In genomic region chr5:36835933-36836332, GRCm38 (mm10) we compare ENCODE assay signal across 9 mouse cellular contexts. TPM values are rescaled to one million over a fixed set of nuclear protein-coding genes. Genes with fewer than 3 reads are reported as not detected.
A peak's percentile ranks its signal among the peaks of the same experiment; 100 is the strongest.
DNase-seq lines count a peak whose midpoint lies in the region; ATAC-seq and TF ChIP-seq lines count a peak whose summit lies in the region.
"Had no signal": no experiment of that assay in that cellular context is flagged by ENCODE, and none has a peak within 500 bp of the region (broad histone marks: within the 10 kb centered on the region; RNA-seq: fewer than 3 reads in every experiment).

No protein-coding gene starts in this region.

- no peak overlapping the region for H3K4me3 ChIP-seq in hindbrain, embryonic 10.5 days
- H3K4me3 ChIP-seq in hindbrain, embryonic 12.5 days, result no peak overlapping the region
- no peak overlapping the region for H3K4me3 ChIP-seq in hindbrain, embryonic 16.5 days (ENCODE audit: low read length)
- H3K4me3 ChIP-seq in limb, embryonic 11.5 days (ENCODE audit: low read depth, low read length), result no peak overlapping the region
- no peak overlapping the region for H3K4me3 ChIP-seq in stomach, postnatal 0 days (ENCODE audit: low read depth, low read length)
- H3K4me3 ChIP-seq: embryonic facial prominence, embryonic 15.5 days had no signal

- H3K27ac ChIP-seq in hindbrain, embryonic 10.5 days, result no peak overlapping the region
- H3K27ac ChIP-seq in hindbrain, embryonic 12.5 days, result no peak overlapping the region
- no peak overlapping the region for H3K27ac ChIP-seq in hindbrain, embryonic 16.5 days (ENCODE audit: low read depth, low read length)
- no peak overlapping the region for H3K27ac ChIP-seq in limb, embryonic 11.5 days (replicated peaks; ENCODE audit: low read depth, low read length)
- H3K27ac ChIP-seq in stomach, postnatal 0 days (replicated peaks), result no peak overlapping the region
- H3K27ac ChIP-seq: embryonic facial prominence, embryonic 15.5 days had no signal

- peaks cover 3% of the 10 kb centered on the region; the same call in 1 of the 2 replicates for H3K4me1 ChIP-seq in hindbrain, embryonic 10.5 days (replicated peaks)
- H3K4me1 ChIP-seq in hindbrain, embryonic 12.5 days, result peaks cover 2% of the 10 kb centered on the region
- peaks cover under 1% of the 10 kb centered on the region for H3K4me1 ChIP-seq in hindbrain, embryonic 16.5 days (ENCODE audit: control insufficient read depth, insufficient read depth, low read depth, low read length)
- no peaks in the 10 kb centered on the region for H3K4me1 ChIP-seq in limb, embryonic 11.5 days (ENCODE audit: control insufficient read depth, insufficient read depth, low read length)
- no peaks in the 10 kb centered on the region for H3K4me1 ChIP-seq in stomach, postnatal 0 days (replicated peaks; ENCODE audit: control insufficient read depth, insufficient read depth)
- H3K4me1 ChIP-seq: embryonic facial prominence, embryonic 15.5 days had no signal

- no peak overlapping the region for H3K4me2 ChIP-seq in hindbrain, embryonic 12.5 days (replicated peaks)
- H3K4me2 ChIP-seq in hindbrain, embryonic 16.5 days (ENCODE audit: low read length), result no peak overlapping the region
- H3K4me2 ChIP-seq in limb, embryonic 11.5 days (ENCODE audit: low read depth, severe bottlenecking), result no peak overlapping the region
- H3K4me2 ChIP-seq in stomach, postnatal 0 days (replicated peaks; ENCODE audit: low read depth), result no peak overlapping the region
- H3K4me2 ChIP-seq: embryonic facial prominence, embryonic 15.5 days had no signal

- TF ChIP-seq EP300 in stomach, postnatal 0 days (optimal IDR thresholded peaks at IDR 0.05), result no peak

- TF ChIP-seq CTCF in stomach, postnatal 0 days (IDR thresholded peaks at IDR 0.05; ENCODE audit: low read depth), result peak; percentile 97

- H3K27me3 ChIP-seq in hindbrain, embryonic 10.5 days (ENCODE audit: insufficient read depth, poor library complexity, severe bottlenecking), result no peaks in the 10 kb centered on the region
- H3K27me3 ChIP-seq in hindbrain, embryonic 12.5 days, result 0 out of 2 replicates have a peak, but pooled peaks cover 5% of the 10 kb centered on the region
- no peaks in the 10 kb centered on the region for H3K27me3 ChIP-seq in hindbrain, embryonic 16.5 days (replicated peaks; ENCODE audit: control insufficient read depth, insufficient read depth, low read length)
- H3K27me3 ChIP-seq in limb, embryonic 11.5 days (ENCODE audit: control insufficient read depth, insufficient read depth, low read length), result no peaks in the 10 kb centered on the region
- H3K27me3 ChIP-seq in stomach, postnatal 0 days (ENCODE audit: control insufficient read depth, insufficient read depth, low read length), result no peaks in the 10 kb centered on the region
- H3K27me3 ChIP-seq: embryonic facial prominence, embryonic 15.5 days had no signal

- no peaks in the 10 kb centered on the region for H3K36me3 ChIP-seq in hindbrain, embryonic 10.5 days
- H3K36me3 ChIP-seq in hindbrain, embryonic 12.5 days, result no peaks in the 10 kb centered on the region
- H3K36me3 ChIP-seq in hindbrain, embryonic 16.5 days (ENCODE audit: control insufficient read depth, insufficient read depth, low read length), result no peaks in the 10 kb centered on the region
- H3K36me3 ChIP-seq in limb, embryonic 11.5 days (ENCODE audit: control insufficient read depth, insufficient read depth, low read length), result no peaks in the 10 kb centered on the region
- no peaks in the 10 kb centered on the region for H3K36me3 ChIP-seq in stomach, postnatal 0 days (ENCODE audit: control insufficient read depth, insufficient read depth, low read length)
- H3K36me3 ChIP-seq: embryonic facial prominence, embryonic 15.5 days had no signal

- H3K9ac ChIP-seq in hindbrain, embryonic 12.5 days, result no peak overlapping the region
- H3K9ac ChIP-seq in hindbrain, embryonic 16.5 days (ENCODE audit: low read depth, low read length), result no peak overlapping the region
- no peak overlapping the region for H3K9ac ChIP-seq in limb, embryonic 11.5 days (ENCODE audit: low read length)
- H3K9ac ChIP-seq in stomach, postnatal 0 days (ENCODE audit: low read length), result no peak overlapping the region
- H3K9ac ChIP-seq: embryonic facial prominence, embryonic 15.5 days had no signal

- peak; percentile 78 for DNase-seq in hindbrain, embryonic 10.5 days (ENCODE audit: low spot score)
- peak; percentile 85 for DNase-seq in adrenal gland, postnatal 14 days
- peak; percentile 60 for DNase-seq in embryo, embryonic 11.5 days (ENCODE audit: low read depth, low spot score)
- DNase-seq in limb, embryonic 11.5 days (ENCODE audit: low spot score), result peak; percentile 90
- DNase-seq in natural killer cell, adult 2 months (ENCODE audit: low spot score in 2 of 2), result peak; percentile 78 to 79
- DNase-seq in stomach, postnatal 0 days (ENCODE audit: low spot score), result peak; percentile 75

- WGBS in hindbrain, embryonic 10.5 days, result 1% methylated on average over 6 of the region's 6 CpGs
- WGBS in hindbrain, embryonic 12.5 days, result 2% methylated on average over 6 of the region's 6 CpGs
- WGBS in hindbrain, embryonic 16.5 days, result under 1% methylated on average over 6 of the region's 6 CpGs
- WGBS in limb, embryonic 11.5 days, result 1% methylated on average over 6 of the region's 6 CpGs
- 2% methylated on average over 6 of the region's 6 CpGs for WGBS in stomach, postnatal 0 days

- H3K9me3 ChIP-seq in hindbrain, embryonic 10.5 days, result no peaks in the 10 kb centered on the region
- no peaks in the 10 kb centered on the region for H3K9me3 ChIP-seq in hindbrain, embryonic 12.5 days (replicated peaks)
- H3K9me3 ChIP-seq in hindbrain, embryonic 16.5 days (ENCODE audit: control insufficient read depth, low read length), result no peaks in the 10 kb centered on the region
- H3K9me3 ChIP-seq in limb, embryonic 11.5 days (ENCODE audit: control insufficient read depth, low read length), result no peaks in the 10 kb centered on the region
- H3K9me3 ChIP-seq in stomach, postnatal 0 days (ENCODE audit: control insufficient read depth, low read length), result no peaks in the 10 kb centered on the region
- H3K9me3 ChIP-seq: embryonic facial prominence, embryonic 15.5 days had no signal

- ATAC-seq in hindbrain, embryonic 12.5 days (ENCODE audit: low FRiP score), result no peak
- ATAC-seq in hindbrain, embryonic 16.5 days, result peak; percentile 76
- ATAC-seq in limb, embryonic 11.5 days (ENCODE audit: insufficient number of reproducible peaks, low FRiP score, low TSS enrichment, low read depth), result no peak
- ATAC-seq in stomach, postnatal 0 days (ENCODE audit: low FRiP score, low TSS enrichment), result 0 out of 2 replicates have a peak, but pooled peaks have one; percentile 53

RNA-seq across cellular contexts. Expression of gene Man2b2, which starts 5.5 kb away (rescaled TPM):
- polyA plus RNA-seq in hindbrain, embryonic 10.5 days (2016; fragmentation: Nextera tagmentation; extraction: Ambion mirVana), result 16.6 and 17.7 TPM in 2 replicates
- 16.1 and 16.7 TPM in 2 replicates for polyA plus RNA-seq in hindbrain, embryonic 12.5 days (2016; fragmentation: Nextera tagmentation; extraction: Ambion mirVana)
- total RNA-seq in adrenal gland, postnatal 14 days (2021), result 39.1 and 41.4 TPM in 2 replicates
- 13.8 and 15.2 TPM in 2 replicates for polyA plus RNA-seq in hindbrain, embryonic 16.5 days (2015; fragmentation: Nextera tagmentation; extraction: Ambion mirVana)
- polyA plus RNA-seq in limb, embryonic 11.5 days (2014; fragmentation: Nextera tagmentation; extraction: Ambion mirVana), result 6.1 TPM in 2 replicates
- polyA plus RNA-seq in stomach, postnatal 0 days (2015; fragmentation: Nextera tagmentation; extraction: Ambion mirVana), result 16.3 and 18.0 TPM in 2 replicates

RNA-seq across cellular contexts. Expression of gene Ppp2r2c, which starts 32.4 kb away (rescaled TPM):
- polyA plus RNA-seq in hindbrain, embryonic 10.5 days (2016; fragmentation: Nextera tagmentation; extraction: Ambion mirVana), result 1.1 and 1.6 TPM in 2 replicates
- 7.6 and 8.0 TPM in 2 replicates for polyA plus RNA-seq in hindbrain, embryonic 12.5 days (2016; fragmentation: Nextera tagmentation; extraction: Ambion mirVana)
- 6.5 and 8.9 TPM in 2 replicates for total RNA-seq in adrenal gland, postnatal 14 days (2021)
- 52.4 and 58.2 TPM in 2 replicates for polyA plus RNA-seq in hindbrain, embryonic 16.5 days (2015; fragmentation: Nextera tagmentation; extraction: Ambion mirVana)
- 0.11 and 0.24 TPM in 2 replicates for polyA plus RNA-seq in limb, embryonic 11.5 days (2014; fragmentation: Nextera tagmentation; extraction: Ambion mirVana)
- polyA plus RNA-seq in stomach, postnatal 0 days (2015; fragmentation: Nextera tagmentation; extraction: Ambion mirVana), result 0.77 and 0.93 TPM in 2 replicates

RNA-seq across cellular contexts. Expression of gene Mrfap1, which starts 39.4 kb away (rescaled TPM):
- polyA plus RNA-seq in hindbrain, embryonic 10.5 days (2016; fragmentation: Nextera tagmentation; extraction: Ambion mirVana), result 423 and 451 TPM in 2 replicates
- 495 and 532 TPM in 2 replicates for polyA plus RNA-seq in hindbrain, embryonic 12.5 days (2016; fragmentation: Nextera tagmentation; extraction: Ambion mirVana)
- 550 and 571 TPM in 2 replicates for total RNA-seq in adrenal gland, postnatal 14 days (2021)
- polyA plus RNA-seq in hindbrain, embryonic 16.5 days (2015; fragmentation: Nextera tagmentation; extraction: Ambion mirVana), result 271 and 296 TPM in 2 replicates
- polyA plus RNA-seq in limb, embryonic 11.5 days (2014; fragmentation: Nextera tagmentation; extraction: Ambion mirVana), result 692 and 694 TPM in 2 replicates
- polyA plus RNA-seq in stomach, postnatal 0 days (2015; fragmentation: Nextera tagmentation; extraction: Ambion mirVana), result 310 and 322 TPM in 2 replicates

Comparison
In these comparisons a context has a peak if more than half of its experiments do, and no peak if none do; other contexts are left out.
1. ATAC-seq: peak in hindbrain, embryonic 16.5 days (single experiment) and stomach, postnatal 0 days (single experiment); none in hindbrain, embryonic 12.5 days (single experiment) and limb, embryonic 11.5 days (single experiment).
2. Peak in every context shown above with its lines, with median percentiles within 50 percentile points of each other: DNase-seq.